Mouse (Mus musculus) kidney, postnatal 10 days (tissue): Measurements from ENCODE around the gene Slc35c1.
"Not testable (repeated sequence)": the region's sequence is repeated elsewhere in the genome, so short reads cannot be mapped to it uniquely, and the experiment has no call there.

Source experiments
- DNase-seq: peaks from one replicate; pipeline ENCODE4 v3.0.0; 2021; ENCODE audit warnings: mixed read lengths

The Slc35c1 gene

GRCm38 (mm10) chr2:92459921-92460707 lies at the start of gene Slc35c1:
Gene Slc35c1 (minus strand): TSS chr2:92460538.
- DNase-seq = peak; percentile 57

GRCm38 (mm10) chr2:92505291-92505690 lies 45.0 kb upstream of the Slc35c1 start:
- no peak for DNase-seq

DNA sequence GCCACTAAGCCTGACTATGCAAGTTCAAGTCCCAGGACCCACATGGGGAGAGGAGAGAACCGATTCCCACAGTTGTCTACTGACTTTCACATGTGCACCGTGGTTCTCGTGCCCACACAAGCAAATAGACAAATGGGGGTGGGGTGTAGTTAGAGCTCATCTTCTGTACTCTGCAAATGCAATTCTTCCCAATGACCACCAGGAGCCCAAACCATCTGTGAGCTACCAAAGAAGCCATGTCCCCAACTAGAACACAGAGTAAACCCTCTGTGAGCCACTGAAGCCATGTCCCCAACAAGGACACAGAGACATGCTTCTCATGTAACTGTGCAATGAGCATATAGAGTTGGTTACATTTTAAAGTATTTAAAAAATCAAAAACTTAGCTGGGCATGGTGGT lies 43.1 kb upstream of the Slc35c1 start:
- no peak for DNase-seq

GRCm38 (mm10) chr2:92499701-92500322 lies 39.5 kb upstream of the Slc35c1 start:
- DNase-seq = no peak

- DNase-seq = no peak
Measured at GRCm38 (mm10) chr2:92497112-92497511, 36.8 kb upstream of the Slc35c1 start.

- peak; percentile 43 for DNase-seq
Measured at GRCm38 (mm10) chr2:92496681-92497080, 36.3 kb upstream of the Slc35c1 start.

GRCm38 (mm10) chr2:92494956-92495355 lies 34.6 kb upstream of the Slc35c1 start:
- no peak for DNase-seq

DNA sequence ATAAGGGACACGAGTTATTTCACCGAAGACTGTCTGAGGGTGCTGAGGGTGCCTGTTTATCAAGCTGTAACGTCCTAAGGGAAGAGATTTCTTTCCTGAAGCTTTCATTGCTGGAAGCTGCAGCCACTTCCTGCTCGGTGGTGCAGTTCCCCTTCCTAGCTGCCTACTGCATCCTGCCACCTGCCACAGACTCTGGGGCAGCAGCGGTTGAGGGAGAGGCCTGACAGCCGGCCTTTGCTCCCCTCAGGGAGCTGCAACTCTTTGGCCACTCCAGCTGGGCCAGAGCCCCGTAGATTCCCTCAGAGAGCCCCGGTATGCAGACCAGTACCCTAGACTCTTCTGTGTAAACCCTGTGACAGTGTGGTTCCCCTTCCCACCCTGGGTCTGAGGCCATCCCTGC lies 34.1 kb upstream of the Slc35c1 start:
- no peak for DNase-seq

GRCm38 (mm10) chr2:92493656-92494390 lies 33.5 kb upstream of the Slc35c1 start:
- DNase-seq = no peak

DNA sequence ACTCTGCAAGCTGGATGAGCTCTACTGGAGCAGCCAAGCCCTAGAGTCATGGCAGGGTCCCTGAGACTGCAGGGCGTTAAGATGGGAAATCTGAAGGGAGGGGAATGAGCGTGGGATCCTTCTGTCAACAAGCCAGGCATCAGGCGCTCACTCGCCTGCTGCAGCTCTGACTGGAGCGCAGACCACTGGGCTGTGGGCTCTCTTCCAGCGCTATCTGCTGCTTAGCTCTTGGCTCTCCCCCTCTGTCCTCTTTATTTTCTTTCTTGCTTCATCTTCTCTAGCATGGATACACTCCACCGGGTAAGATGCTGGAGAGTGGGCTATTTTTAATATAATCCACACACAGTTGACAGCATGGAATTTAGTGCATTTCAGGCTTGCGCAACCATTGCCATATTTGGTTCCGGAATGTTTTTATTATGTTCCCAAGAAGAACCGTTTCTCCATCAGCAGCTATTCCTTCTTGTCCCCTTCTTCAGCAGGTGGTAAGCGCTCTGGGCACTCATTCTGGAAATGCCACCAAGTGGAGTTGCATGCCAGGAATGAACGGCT lies 31.7 kb upstream of the Slc35c1 start:
- DNase-seq = peak; percentile 74

DNA sequence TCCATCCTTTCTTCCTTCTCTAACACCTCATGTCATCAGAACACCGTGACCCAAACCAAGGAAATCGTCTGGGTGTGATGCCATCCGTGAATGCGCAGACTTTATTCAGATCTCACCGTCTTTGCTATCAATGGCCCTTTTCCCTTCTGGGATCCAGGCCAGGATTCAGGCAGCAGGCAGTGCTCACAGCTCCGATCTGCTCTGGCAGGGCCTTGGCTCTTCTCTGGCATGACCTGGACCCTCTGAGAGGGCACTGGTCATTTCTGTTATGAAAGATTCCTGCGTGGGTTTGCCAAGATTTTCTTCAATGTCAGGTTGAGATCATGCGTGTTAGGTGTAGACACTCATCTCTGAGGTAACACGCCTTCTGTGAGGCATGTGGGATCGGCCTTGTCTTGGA lies 30.2 kb upstream of the Slc35c1 start:
- DNase-seq = no peak

DNA sequence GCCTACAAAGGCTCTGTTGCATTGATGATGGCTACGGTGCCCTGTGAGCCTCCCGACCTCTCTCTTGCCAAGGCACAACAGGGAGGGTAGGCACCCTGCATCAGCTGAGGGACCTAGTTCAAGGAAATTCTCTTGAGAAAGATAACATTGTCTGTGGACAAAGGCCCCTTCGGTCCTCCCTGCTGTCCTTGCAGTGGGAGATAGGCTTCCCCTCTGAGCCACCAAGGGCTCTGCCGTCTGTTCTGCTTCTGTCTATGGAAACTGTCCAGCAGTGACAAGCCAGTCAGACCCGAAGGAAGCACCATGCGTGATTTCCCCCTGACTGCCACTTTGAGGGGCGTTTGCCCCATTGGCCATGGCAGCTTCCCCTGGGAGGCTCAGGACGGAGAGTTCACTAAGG lies 27.5 kb upstream of the Slc35c1 start:
- no peak for DNase-seq

DNA sequence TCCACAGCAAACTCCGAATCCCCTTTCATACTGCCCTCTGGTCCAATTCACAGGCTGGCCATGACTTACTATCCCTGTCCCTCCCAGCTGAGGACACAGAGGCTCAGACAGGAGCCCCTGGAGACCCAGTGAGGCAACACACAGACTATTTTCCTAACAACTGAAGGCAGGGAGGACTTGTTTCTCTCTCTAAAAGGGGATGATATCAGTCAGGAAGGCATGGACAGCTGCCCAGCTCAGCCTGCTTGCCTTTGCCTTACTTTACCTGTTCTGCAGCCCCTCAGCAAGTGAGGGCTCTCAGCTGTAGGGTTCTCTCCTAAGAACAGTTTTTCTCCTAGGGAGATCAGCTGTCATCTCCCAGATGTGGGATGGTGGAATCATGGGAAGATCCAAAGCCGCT lies 26.6 kb upstream of the Slc35c1 start:
- DNase-seq = no peak

DNA sequence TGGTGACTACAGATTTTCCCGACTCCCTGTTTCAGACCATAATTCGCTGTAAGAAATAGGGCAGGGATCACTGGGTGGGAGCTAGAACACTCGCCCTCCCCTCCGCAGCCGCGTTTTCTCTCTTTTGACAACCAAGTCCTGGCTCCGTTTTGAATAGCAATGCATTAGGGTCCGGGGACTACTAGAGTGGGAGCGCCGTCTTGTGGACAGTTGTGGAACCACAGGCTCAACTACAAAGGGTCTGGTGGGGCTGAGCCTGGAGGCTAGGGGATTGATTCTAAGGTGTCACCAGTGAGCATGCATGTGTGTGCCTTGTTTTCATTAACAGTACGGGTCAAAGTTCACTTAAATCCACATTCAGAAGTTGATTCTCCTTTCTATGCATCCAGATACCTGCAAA lies 26.1 kb upstream of the Slc35c1 start:
- DNase-seq = peak; percentile 93

DNA sequence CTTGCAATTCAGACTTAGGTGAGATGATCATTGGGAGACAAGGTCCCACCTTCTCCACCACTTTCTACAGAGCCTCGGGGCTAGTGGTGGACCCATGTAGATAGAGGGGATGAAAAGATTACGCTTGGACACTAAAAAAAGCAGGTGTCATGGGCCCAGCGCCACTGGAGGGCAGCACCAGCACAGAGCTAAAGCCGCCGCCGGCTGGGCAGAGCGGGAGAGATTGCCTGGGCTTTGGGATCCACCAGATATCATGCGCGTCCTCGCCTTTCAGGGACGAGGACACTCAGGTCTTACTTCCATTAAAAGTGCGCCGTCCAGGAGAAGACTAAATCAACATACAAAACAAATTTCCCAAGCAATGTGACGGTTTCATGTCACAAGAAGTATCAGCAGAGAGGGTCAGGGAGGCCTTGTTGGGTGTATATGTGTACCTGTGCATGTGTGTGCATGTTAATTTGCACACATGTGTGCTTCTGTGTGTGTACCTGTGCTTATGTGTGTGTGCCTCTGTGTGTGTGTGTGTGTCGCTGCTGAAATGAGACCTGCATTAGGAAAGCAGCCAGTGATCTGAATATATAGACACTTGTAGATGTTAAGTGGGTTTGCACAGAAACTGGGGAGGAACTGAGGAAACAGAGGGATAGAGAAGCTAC lies 25.4 kb upstream of the Slc35c1 start:
- peak; percentile 89 for DNase-seq

DNA sequence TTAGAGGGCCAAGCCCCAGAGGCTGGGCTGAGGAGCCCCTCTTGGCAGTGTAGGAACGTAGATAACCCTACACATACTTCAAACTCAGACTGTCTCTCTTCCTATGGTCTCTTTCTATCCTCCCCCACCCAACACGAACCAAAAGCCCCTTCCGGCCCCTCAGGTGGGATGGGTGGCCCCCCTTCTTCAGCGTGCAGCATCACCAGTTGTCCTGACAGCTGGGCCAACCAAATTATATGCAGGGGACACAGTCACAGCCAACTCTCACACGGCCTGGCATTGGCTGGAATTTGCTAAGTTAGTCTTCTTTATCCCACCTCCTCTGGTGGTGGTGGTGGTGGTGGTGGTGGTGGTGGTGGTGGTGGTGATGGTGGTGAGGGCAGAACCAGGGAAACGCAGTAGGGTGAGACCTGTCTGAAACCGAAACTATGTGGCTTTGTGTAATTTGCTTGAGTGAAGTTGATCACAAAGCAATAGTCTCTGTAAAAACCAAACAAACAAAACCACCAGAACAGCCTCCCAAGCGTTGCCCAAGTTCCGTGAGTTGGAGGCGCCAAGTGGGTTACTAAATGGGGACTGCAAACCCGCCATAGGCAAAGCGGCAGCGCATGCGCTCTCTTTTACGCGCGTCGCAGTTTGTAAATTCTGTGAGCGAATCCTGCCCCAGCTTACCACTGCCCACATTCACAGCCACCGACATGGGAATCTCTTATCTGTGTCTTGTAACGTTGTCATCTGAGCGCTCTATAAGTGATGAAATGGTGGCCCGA lies 24.1 kb upstream of the Slc35c1 start:
- no peak for DNase-seq

DNA sequence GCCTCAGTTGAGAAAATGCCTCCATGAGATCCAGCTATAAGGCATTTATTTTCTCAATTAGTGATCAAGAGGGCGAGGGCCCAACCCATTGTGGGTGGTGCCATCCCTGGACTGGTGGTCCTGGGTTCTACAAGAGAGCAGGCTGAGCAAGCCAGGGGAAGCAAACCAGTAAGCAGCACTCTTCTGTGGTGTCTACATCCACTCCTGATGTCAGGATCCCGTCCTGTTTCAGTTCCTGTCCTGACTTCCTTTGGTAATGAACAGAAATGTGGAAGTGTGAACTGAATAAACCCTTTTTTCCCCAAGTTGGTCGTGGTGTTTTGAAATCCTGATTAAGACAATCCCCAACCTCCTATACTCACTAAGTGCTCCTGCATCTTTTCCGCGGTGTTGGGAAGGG lies 23.2 kb upstream of the Slc35c1 start:
- DNase-seq = no peak

- DNase-seq = no peak
Measured at GRCm38 (mm10) chr2:92482551-92482950, 22.2 kb upstream of the Slc35c1 start.

DNA sequence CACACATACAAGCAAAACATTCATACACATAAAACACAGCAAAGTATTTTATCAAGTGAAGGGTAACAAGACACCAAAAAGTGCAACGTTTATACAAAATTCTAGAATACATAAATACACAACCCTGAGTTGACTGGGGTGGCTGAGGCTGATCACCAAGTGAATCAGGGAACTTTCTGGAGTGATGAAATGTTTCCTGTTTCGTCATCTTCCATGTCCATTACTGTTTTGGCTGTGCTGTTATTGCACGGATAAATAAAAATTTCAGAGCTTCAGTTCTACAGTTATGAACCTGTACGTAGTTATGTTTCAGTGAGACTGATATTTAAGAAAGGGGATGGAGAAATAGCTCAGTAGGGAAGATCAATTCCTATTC lies 18.0 kb upstream of the Slc35c1 start:
- no peak for DNase-seq

DNA sequence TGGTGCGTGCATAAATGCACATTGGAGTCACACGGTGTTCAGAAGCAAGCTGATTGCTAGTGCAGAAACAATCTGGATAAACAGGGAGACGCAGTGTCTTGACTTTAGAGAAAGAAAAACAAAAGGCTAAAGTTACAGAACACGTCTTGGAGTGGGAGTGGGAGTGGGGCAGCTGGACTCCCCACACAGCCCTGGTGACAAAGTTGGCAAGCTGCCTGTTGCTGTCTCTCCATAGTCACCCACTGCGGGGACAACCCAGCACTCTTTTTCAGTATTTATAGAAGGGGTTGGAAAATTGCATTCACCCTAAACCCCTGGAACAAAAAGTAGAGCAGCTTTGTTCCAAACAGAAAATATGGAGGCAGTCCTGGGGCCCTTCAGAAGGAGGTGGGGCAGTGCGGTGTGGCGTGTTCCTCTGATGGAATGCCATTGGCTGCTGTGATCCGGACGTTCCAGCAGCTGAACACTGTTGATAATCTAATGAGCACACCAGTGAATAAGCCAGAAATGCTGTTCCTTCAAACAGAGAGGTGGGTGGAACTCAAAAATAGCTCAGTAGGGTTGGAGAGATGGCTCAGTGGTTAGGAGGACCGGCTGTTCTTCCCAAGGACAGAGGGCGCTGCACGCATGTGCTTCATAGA lies 17.5 kb upstream of the Slc35c1 start:
- no peak for DNase-seq

- not testable (repeated sequence) for DNase-seq
Measured at GRCm38 (mm10) chr2:92476580-92476979, 16.2 kb upstream of the Slc35c1 start.

- DNase-seq = no peak
Measured at GRCm38 (mm10) chr2:92475711-92476110, 15.4 kb upstream of the Slc35c1 start.
